Mouse (Mus musculus) kidney, embryonic 16.5 days (tissue): ENCODE data around the gene Capn12. TPM values are rescaled to one million over a fixed set of nuclear protein-coding genes. Genes with fewer than 3 reads are reported as not detected.
A peak's percentile ranks its signal among the peaks of the same experiment; 100 is the strongest.
"Not testable (repeated sequence)": the region's sequence is repeated elsewhere in the genome, so short reads cannot be mapped to it uniquely, and the experiment has no call there.

Experiments used
- ATAC-seq: fragments of 200-750 bp; cut with Nextera tagmentation; 2 replicates; pipeline ENCODE4 v1.8.0; 2017; ENCODE audit warnings: moderate TSS enrichment; ENCODE audit not compliant: low FRiP score, low TSS enrichment
- H3K27ac ChIP-seq: fragments of 300-500 bp; sonication (generic); 2 replicates; pipeline ENCODE4 v1.5.1; 2014; ENCODE audit warnings: low read length
- H3K27me3 ChIP-seq: fragments of 300-500 bp; sonication (generic); 2 replicates; pipeline ENCODE4 v1.6.1; 2014; ENCODE audit warnings: low read length, control low read depth, mixed read lengths; ENCODE audit not compliant: insufficient read depth
- H3K36me3 ChIP-seq: fragments of 300-500 bp; sonication (generic); 2 replicates; pipeline ENCODE4 v1.6.1; 2014; ENCODE audit warnings: low read length, control low read depth, mixed read lengths; ENCODE audit not compliant: insufficient read depth
- H3K4me1 ChIP-seq: fragments of 300-500 bp; sonication (generic); 2 replicates; pipeline ENCODE4 v1.6.1; 2014; ENCODE audit warnings: low read length, control low read depth, mixed read lengths; ENCODE audit not compliant: insufficient read depth
- H3K4me2 ChIP-seq: fragments of 300-500 bp; sonication (generic); replicated peaks from 2 replicates; pipeline ENCODE4 v1.6.1; 2014; ENCODE audit warnings: low read depth, low read length
- H3K4me3 ChIP-seq: fragments of 300-500 bp; sonication (generic); 2 replicates; pipeline ENCODE4 v1.5.1; 2014; ENCODE audit warnings: mild to moderate bottlenecking, low read length
- H3K9ac ChIP-seq: fragments of 300-500 bp; sonication (generic); replicated peaks from 2 replicates; pipeline ENCODE4 v1.6.1; 2014; ENCODE audit warnings: low read length
- H3K9me3 ChIP-seq: fragments of 300-500 bp; sonication (generic); 2 replicates; pipeline ENCODE4 v1.6.1; 2016; ENCODE audit warnings: low read length, control low read depth
- WGBS: fragments of 180-500 bp; shearing (Covaris S2); extraction: QIAGEN DNeasy Blood & Tissue Kit; methylation state at CpG from one replicate; pipeline ENCODE4 v1.1.7; 2014; 5-methylcytosine and 5-hydroxymethylcytosine counted together
- polyA plus RNA-seq: library from polyadenylated mRNA; unstranded; fragments of >200 nt; fragmentation: Nextera tagmentation; extraction: Ambion mirVana; gene quantifications from 2 replicates; pipeline ENCODE4 v1.2.1, GENCODE M21; 2015

The Capn12 gene
- polyA plus RNA-seq, 1 experiment from 2014 or later, result 0.74 TPM

DNA sequence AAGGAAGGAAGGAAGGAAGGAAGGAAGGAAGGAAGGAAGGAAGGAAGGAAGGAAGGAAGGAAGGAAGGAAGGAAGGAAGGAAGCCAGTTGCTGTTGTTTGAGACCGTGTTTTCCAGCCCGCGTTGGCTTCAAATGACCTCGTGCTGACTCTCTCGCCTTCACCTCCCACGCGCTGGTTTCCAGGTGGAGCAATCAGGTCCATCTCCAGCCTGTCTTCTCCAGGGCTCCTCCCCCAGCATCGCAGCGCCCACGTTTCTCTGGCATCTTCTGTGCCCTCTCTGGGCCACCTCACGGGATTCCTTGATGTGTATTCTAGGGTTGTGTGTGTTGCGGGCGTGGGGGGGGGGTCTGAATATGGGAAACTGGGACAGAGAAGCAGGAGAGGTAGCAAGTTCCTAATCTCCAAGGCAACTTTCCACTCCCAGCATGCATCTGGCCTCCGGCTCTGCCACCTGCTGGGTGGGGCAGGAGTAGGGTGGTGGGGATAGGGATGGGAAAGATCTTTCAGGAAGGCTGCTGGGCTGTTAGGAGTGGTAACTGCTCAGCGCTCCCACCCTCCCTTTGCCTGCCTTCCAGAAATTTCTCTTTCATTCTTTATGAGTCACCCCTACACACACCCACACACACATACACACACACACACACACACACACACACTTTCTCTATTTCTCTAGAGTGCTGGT, 18.3 kb upstream of the Capn12 start:
- H3K4me3 ChIP-seq, result no peak overlapping the region
- H3K27me3 ChIP-seq, result no peaks in the 10 kb centered on the region
- H3K27ac ChIP-seq, result no peak overlapping the region
- 60% methylated on average over 15 of the region's 15 CpGs for WGBS
- H3K4me1 ChIP-seq, result peaks cover 10% of the 10 kb centered on the region; the same call in 1 of the 2 replicates
- no peaks in the 10 kb centered on the region for H3K36me3 ChIP-seq
- no peak for ATAC-seq
- H3K4me2 ChIP-seq, result no peak overlapping the region
- H3K9ac ChIP-seq, result no peak overlapping the region
- H3K9me3 ChIP-seq, result peaks cover 5% of the 10 kb centered on the region; the same call in 1 of the 2 replicates

DNA sequence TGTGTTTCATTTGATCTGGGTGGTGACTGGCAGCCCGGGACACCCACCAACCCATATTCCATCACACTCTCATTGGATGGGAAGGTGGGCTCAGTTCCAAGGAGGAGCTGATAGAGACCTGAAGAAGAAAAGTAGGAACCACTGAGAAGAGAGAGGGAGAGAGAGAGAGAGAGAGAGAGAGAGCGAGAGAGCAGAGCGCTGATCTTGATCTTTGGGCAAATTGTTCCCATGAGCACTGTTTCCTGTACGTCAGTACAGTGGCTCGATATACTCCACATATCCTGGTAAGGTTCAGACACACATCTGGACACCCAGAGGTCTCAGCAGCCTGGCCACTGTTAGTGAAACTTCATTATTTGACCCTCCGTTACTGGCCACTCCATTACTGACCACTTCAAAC, 17.7 kb upstream of the Capn12 start, which contains the start of gene Lgals7:
TSS of gene Lgals7 (plus strand) at position 314 of the 400 bp plus-strand sequence.
- peaks cover 10% of the 10 kb centered on the region; the same call in 1 of the 2 replicates for H3K4me1 ChIP-seq
- no peak within 1 kb of the TSS for H3K27ac ChIP-seq
- WGBS, result 75% methylated on average over 6 of the region's 6 CpGs
- no peaks in the 10 kb centered on the region for H3K36me3 ChIP-seq
- no peak within 1 kb of the TSS; the same call in 1 of the 2 replicates for H3K4me2 ChIP-seq
- H3K9ac ChIP-seq, result 0 out of 2 replicates have a peak within 1 kb of the TSS, but pooled peaks have one; percentile 22
- ATAC-seq, result no peak
- H3K27me3 ChIP-seq, result no peaks in the 10 kb centered on the region
- H3K9me3 ChIP-seq, result peaks cover 5% of the 10 kb centered on the region; the same call in 1 of the 2 replicates
- no peak within 1 kb of the TSS for H3K4me3 ChIP-seq

DNA sequence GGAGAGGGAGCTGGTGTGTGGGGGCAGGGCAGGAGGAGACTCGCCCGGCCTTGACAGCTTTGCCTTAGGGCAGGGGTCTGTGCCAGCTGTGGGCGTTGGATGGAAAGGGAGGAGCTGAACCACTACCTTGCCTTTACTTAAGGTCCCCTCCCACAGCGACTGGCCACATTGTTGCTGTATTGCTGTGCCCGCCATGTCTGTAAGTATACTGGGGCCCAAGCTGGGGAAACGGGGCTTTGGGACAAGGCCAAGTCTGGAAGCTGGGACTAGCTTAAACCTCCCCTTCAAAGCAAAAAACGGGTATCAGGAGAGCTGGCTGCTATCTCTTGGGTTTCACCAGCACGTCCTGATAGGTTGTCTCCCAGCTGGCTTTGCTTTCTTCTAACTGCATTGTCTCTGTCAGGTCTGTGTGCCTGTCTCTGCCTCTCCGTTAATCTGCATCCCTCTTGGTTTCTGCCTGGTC, 16.9 kb upstream of the Capn12 start:
- no peak overlapping the region for H3K27ac ChIP-seq
- peaks cover 10% of the 10 kb centered on the region; the same call in 1 of the 2 replicates for H3K4me1 ChIP-seq
- H3K9ac ChIP-seq, result 0 out of 2 replicates have a peak overlapping the region, but pooled peaks have one; percentile 22
- H3K9me3 ChIP-seq, result peaks cover 5% of the 10 kb centered on the region; the same call in 1 of the 2 replicates
- no peak overlapping the region for H3K4me3 ChIP-seq
- H3K36me3 ChIP-seq, result no peaks in the 10 kb centered on the region
- ATAC-seq, result no peak
- no peaks in the 10 kb centered on the region for H3K27me3 ChIP-seq
- H3K4me2 ChIP-seq, result no peak overlapping the region; the same call in 1 of the 2 replicates
- 44% methylated on average over 9 of the region's 9 CpGs for WGBS

DNA sequence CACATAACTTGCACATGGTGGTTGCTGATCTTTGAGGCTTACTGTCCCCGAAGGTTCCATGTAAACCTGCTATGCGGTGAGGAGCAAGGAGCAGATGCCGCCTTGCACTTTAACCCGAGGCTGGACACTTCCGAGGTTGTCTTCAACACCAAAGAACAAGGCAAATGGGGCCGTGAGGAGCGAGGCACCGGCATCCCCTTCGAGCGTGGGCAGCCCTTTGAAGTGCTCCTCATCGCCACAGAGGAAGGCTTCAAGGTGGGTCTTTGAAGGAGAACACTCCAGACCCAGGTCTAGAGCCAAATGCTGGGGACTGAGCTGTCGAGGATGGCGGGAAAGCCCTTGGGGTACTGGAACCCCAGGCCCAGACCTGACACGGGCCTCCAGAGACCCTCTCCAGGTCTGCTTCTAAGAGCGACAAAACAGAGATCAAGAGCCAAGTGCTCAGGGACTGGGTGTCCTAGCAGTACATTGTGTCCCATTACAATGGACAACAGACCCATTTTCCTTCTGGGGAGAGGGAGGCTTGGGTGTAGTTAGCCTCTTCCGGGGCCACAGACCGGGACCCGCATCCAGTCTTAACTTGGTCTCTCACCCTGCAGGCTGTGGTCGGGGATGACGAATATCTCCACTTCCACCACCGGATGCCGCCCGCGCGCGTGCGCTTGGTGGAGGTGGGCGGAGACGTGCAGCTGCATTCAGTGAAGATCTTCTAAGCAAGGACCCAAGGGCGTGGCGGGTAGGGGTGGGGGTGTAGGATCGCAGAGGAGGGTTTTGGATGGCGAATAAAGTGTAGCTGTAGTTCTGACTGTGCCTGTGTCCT, 15.5 kb upstream of the Capn12 start:
- Histone ChIP-seq H3K36me3 (no peaks in the 10 kb centered on the region), H3K9ac (peak overlapping the region; percentile 10), H3K4me1 (peaks cover 10% of the 10 kb centered on the region; the same call in 1 of the 2 replicates), H3K27me3 (no peaks in the 10 kb centered on the region), H3K27ac (no peak overlapping the region), H3K4me3 (peak overlapping the region; percentile 20), H3K9me3 (peaks cover 4% of the 10 kb centered on the region; the same call in 1 of the 2 replicates), H3K4me2 (peak overlapping the region; percentile 43)
- peak; percentile 64 for ATAC-seq
- 31% methylated on average over 33 of the region's 33 CpGs for WGBS

DNA sequence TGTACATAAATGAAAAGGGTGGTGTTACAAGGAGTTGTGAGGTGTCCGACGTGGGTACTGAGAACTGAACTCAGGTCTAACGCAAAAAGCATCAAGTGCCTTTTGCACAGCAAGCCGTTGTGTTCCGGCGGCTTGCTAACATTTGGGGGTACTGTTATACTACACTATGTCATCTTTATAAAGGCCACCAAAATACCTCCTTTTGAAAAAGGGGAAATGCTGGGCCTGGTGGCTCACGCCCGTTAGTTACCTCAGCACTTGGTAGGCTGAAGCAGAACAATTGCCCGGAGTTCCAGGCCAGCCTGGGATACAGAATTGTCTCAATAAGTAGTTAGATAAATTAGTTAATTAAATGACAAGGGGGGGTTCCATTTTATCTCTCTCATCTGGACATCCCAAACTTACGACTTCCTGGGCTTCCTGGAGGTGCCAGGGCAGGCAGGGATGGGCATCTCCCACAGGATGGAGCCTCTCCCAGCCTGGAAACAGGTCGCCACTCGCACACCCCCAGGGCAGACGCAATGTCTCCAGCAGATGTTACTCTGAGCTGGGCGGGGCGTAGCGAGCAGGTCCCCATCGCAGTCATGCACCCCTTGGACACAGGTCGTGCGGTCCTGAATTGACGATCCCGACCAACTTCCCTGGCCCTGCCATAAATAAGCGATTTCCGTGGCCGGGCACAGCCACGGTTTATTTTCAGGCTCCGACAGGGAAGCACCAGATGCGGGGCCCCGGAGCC, 14.3 kb upstream of the Capn12 start:
- no peak overlapping the region for H3K27ac ChIP-seq
- H3K4me2 ChIP-seq, result no peak overlapping the region
- no peak overlapping the region for H3K4me3 ChIP-seq
- H3K27me3 ChIP-seq, result no peaks in the 10 kb centered on the region
- peaks cover 10% of the 10 kb centered on the region; the same call in 1 of the 2 replicates for H3K4me1 ChIP-seq
- H3K36me3 ChIP-seq, result no peaks in the 10 kb centered on the region
- ATAC-seq, result 0 out of 2 replicates have a peak, but pooled peaks have one; percentile 9
- 85% methylated on average over 28 of the region's 28 CpGs for WGBS
- no peaks in the 10 kb centered on the region for H3K9me3 ChIP-seq
- no peak overlapping the region for H3K9ac ChIP-seq

DNA sequence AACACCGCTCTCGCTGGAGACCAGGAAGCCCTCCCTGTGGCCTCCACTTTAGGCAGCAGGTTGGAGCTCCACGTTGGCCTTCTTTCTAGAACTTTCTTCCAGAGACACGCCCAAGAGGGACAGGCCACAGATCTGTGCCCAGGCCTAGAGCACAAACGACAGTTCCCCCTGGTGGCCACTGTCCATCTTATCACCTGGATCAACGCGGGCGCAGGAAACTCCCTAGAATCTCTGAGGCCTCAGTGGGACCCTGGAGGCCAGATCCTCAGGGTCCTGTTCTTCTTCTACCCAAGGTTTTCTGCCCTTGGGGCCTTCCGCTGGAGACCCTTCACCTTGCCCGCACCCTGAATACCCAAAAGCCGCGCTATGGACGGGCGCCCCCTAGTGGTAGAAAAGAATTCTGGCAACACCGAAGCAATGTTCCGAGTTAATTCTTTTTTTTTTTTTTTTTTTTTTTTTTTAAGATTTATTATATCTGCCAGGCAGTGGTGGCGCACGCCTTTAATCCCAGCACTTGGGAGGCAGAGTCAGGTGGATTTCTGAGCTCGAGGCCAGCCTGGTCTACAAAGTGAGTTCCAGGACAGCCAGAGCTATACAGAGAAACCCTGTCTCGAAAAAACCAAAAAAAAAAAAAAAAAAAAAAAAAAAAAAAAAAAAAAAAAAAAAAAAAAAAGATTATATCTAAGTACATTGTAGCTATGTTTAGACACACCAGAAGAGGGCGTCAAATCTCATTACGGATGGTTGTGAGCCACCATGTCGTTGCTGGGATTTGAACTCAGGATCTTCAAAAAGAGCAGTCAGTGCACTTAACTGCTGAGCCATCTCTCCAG, 13.5 kb upstream of the Capn12 start:
- not testable (repeated sequence) for H3K27me3 ChIP-seq, H3K9me3 ChIP-seq
- 0 out of 2 replicates have a peak, but pooled peaks have one; percentile 28 for ATAC-seq

DNA sequence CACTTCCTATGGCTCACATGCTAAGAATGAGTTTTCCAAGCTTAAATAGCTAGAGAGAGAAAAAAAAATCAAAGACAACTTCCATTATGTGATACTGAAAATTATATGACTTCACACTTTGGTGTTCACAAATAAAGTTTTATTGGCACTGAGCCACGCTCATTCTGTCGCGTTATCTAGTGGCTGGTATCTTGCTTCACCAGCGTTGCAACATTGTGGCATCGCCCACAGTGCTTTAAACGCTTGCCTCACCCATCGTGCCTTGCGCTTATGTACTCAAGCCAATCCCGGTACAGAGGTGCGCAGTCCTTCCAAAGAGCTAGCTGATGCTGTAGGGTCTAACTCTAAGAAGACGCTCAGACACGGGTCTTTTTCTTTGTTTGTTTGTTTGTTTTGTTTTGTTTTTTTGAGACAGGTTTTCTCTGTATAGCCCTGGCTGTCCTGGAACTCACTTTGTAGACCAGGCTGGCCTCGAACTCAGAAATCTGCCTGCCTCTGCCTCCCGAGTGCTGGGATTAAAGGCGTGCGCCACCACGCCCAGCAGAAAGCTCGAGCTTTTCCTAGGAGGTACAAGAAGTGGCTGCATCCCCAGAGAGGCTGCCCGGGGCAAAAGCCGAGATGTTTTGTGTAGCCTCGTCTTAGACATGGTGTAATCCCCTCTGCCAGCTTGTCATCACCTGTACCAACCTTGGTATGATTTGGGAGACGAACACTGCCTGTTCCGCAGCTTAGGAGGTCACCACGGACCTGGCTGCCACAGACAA, 10.1 kb upstream of the Capn12 start:
- Histone ChIP-seq H3K9ac (no peak overlapping the region), H3K9me3 (no peaks in the 10 kb centered on the region), H3K36me3 (no peaks in the 10 kb centered on the region), H3K4me3 (no peak overlapping the region), H3K27me3 (no peaks in the 10 kb centered on the region), H3K27ac (no peak overlapping the region), H3K4me2 (no peak overlapping the region), H3K4me1 (no peaks in the 10 kb centered on the region)
- 85% methylated on average over 24 of the region's 24 CpGs for WGBS
- no peak for ATAC-seq

More for the DNA sequence above, 13.5 kb upstream of the Capn12 start:
- H3K36me3 ChIP-seq, H3K4me1 ChIP-seq, H3K27ac ChIP-seq, H3K4me3 ChIP-seq: not testable (repeated sequence)
- 28% methylated on average over 23 of the region's 23 CpGs for WGBS
- H3K4me2 ChIP-seq, result peak overlapping the region; percentile 20
- H3K9ac ChIP-seq, result 0 out of 2 replicates have a peak overlapping the region, but pooled peaks have one; percentile 20

DNA sequence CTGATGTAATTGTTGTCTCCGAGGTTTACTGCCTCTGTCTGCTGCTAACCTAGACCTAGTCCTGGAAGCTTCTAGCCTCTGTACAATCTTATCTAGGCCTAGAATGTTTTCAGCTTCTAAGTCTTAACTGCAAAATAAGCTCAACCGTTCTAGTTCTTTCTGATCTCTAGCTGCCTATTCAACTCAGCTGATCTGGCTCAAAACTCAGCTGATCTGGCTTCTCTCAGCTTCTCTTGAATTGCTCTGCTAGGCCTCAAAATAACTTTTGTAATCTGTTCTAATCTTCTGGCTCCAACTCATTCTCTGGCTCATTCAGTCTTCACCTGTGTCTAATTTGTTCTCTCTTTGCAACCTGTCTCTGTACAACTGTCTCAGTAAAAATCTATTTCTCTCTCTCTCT, 6.7 kb upstream of the Capn12 start:
- Histone ChIP-seq H3K4me1 (no peaks in the 10 kb centered on the region), H3K9me3 (no peaks in the 10 kb centered on the region), H3K9ac (no peak overlapping the region), H3K4me2 (no peak overlapping the region), H3K36me3 (no peaks in the 10 kb centered on the region), H3K27me3 (no peaks in the 10 kb centered on the region), H3K27ac (no peak overlapping the region), H3K4me3 (no peak overlapping the region)
- ATAC-seq, result no peak
- WGBS, result 67% methylated on average over 2 of the region's 2 CpGs
